Mouse (Mus musculus): ENCODE data around the gene Ncoa6. TPM values are rescaled to one million over a fixed set of nuclear protein-coding genes. Genes with fewer than 3 reads are reported as not detected.

Gene Ncoa6
- total RNA-seq, 1 experiment, result 10.4 TPM

GRCm38 (mm10) chr2:155357686-155358399 is 115.9 kb downstream of the Ncoa6 start:
- H3K36me3 ChIP-seq (ENCODE audit: control insufficient read depth, insufficient read depth, low read length, poor library complexity, severe bottlenecking), result no peaks in the 10 kb centered on the region
- in situ Hi-C loops (cut with MboI; ENCODE audit: low sequenced_read_pairs in 2 of 2, unreplicated experiment in 2 of 2), result no loop called here
- no peak overlapping the region for H3K9ac ChIP-seq (ENCODE audit: insufficient read depth, low read depth, low read length, poor library complexity, severe bottlenecking)
- no peaks in the 10 kb centered on the region for H3K9me3 ChIP-seq (ENCODE audit: control insufficient read depth, insufficient read depth, low read depth, low read length)
- H3K4me3 ChIP-seq (ENCODE audit: insufficient read depth in 1 of 2, low read depth in 1 of 2, low read length in 2 of 2, poor library complexity in 1 of 2, severe bottlenecking in 1 of 2), result peak overlapping the region; percentile 50 to 97
- TF ChIP-seq CHD2 (IDR thresholded peaks at IDR 0.05; ENCODE audit: low read depth, low read length), result no peak
- TF ChIP-seq MAFK (IDR thresholded peaks at IDR 0.05; ENCODE audit: insufficient read depth, low read depth, low read length), result no peak
- TF ChIP-seq ZNF384 (IDR thresholded peaks at IDR 0.05; ENCODE audit: low read depth, low read length), result no peak
- TF ChIP-seq HCFC1 (IDR thresholded peaks at IDR 0.05; ENCODE audit: borderline replicate concordance, insufficient read depth, low read length), result no peak
- TF ChIP-seq ZC3H11A (IDR thresholded peaks at IDR 0.05; ENCODE audit: borderline replicate concordance, low read depth, low read length), result no peak
- no peak for DNase-seq (ENCODE audit: low read depth, low spot score)
- no peak overlapping the region for H3K27ac ChIP-seq (ENCODE audit: insufficient read depth, low read depth, low read length, poor library complexity, severe bottlenecking)
- no peaks in the 10 kb centered on the region for H3K4me1 ChIP-seq (ENCODE audit: control insufficient read depth in 2 of 2, insufficient read depth in 2 of 2, low read length in 2 of 2, poor library complexity in 1 of 2)

GRCm38 (mm10) chr2:155356971-155357591 is 116.6 kb downstream of the Ncoa6 start, which contains the start of gene Pigu:
Pigu (minus strand) TSS chr2:155357430.
- Histone ChIP-seq H3K27ac (ENCODE audit: insufficient read depth, low read depth, low read length, poor library complexity, severe bottlenecking) (no peak within 1 kb of the TSS), H3K36me3 (ENCODE audit: control insufficient read depth, insufficient read depth, low read length, poor library complexity, severe bottlenecking) (no peaks in the 10 kb centered on the region), H3K9me3 (ENCODE audit: control insufficient read depth, insufficient read depth, low read depth, low read length) (no peaks in the 10 kb centered on the region), H3K4me3 (ENCODE audit: insufficient read depth in 1 of 2, low read depth in 1 of 2, low read length in 2 of 2, poor library complexity in 1 of 2, severe bottlenecking in 1 of 2) (peak within 1 kb of the TSS; percentile 80 to 97), H3K9ac (ENCODE audit: insufficient read depth, low read depth, low read length, poor library complexity, severe bottlenecking) (peak within 1 kb of the TSS; percentile 85), H3K4me1 (ENCODE audit: control insufficient read depth in 2 of 2, insufficient read depth in 2 of 2, low read length in 2 of 2, poor library complexity in 1 of 2) (no peaks in the 10 kb centered on the region)
- no peak for TF ChIP-seq ZNF384 (IDR thresholded peaks at IDR 0.05; ENCODE audit: low read depth, low read length)
- TF ChIP-seq MAFK (IDR thresholded peaks at IDR 0.05; ENCODE audit: insufficient read depth, low read depth, low read length), result no peak
- peak; percentile 99 for TF ChIP-seq HCFC1 (IDR thresholded peaks at IDR 0.05; ENCODE audit: borderline replicate concordance, insufficient read depth, low read length)
- no peak for TF ChIP-seq ZC3H11A (IDR thresholded peaks at IDR 0.05; ENCODE audit: borderline replicate concordance, low read depth, low read length)
- in situ Hi-C loops (cut with MboI; ENCODE audit: low sequenced_read_pairs in 2 of 2, unreplicated experiment in 2 of 2), result no loop called here
- DNase-seq (ENCODE audit: low read depth, low spot score), result peak; percentile 96

- H3K27ac ChIP-seq (ENCODE audit: insufficient read depth, low read depth, low read length, poor library complexity, severe bottlenecking), result no peak overlapping the region
- no peaks in the 10 kb centered on the region for H3K4me1 ChIP-seq (ENCODE audit: control insufficient read depth in 2 of 2, insufficient read depth in 2 of 2, low read length in 2 of 2, poor library complexity in 1 of 2)
- TF ChIP-seq MAFK (IDR thresholded peaks at IDR 0.05; ENCODE audit: insufficient read depth, low read depth, low read length) (no peak), CHD2 (IDR thresholded peaks at IDR 0.05; ENCODE audit: low read depth, low read length) (no peak), HCFC1 (IDR thresholded peaks at IDR 0.05; ENCODE audit: borderline replicate concordance, insufficient read depth, low read length) (no peak), ZNF384 (IDR thresholded peaks at IDR 0.05; ENCODE audit: low read depth, low read length) (no peak), ZC3H11A (IDR thresholded peaks at IDR 0.05; ENCODE audit: borderline replicate concordance, low read depth, low read length) (no peak)
- DNase-seq (ENCODE audit: low read depth, low spot score), result no peak
- in situ Hi-C loops (cut with MboI; ENCODE audit: low sequenced_read_pairs in 2 of 2, unreplicated experiment in 2 of 2), result no loop called here
- H3K9ac ChIP-seq (ENCODE audit: insufficient read depth, low read depth, low read length, poor library complexity, severe bottlenecking), result no peak overlapping the region
- no peak overlapping the region for H3K4me3 ChIP-seq (ENCODE audit: insufficient read depth in 1 of 2, low read depth in 1 of 2, low read length in 2 of 2, poor library complexity in 1 of 2, severe bottlenecking in 1 of 2)
- H3K9me3 ChIP-seq (ENCODE audit: control insufficient read depth, insufficient read depth, low read depth, low read length), result no peaks in the 10 kb centered on the region
- H3K36me3 ChIP-seq (ENCODE audit: control insufficient read depth, insufficient read depth, low read length, poor library complexity, severe bottlenecking), result no peaks in the 10 kb centered on the region
Observed at GRCm38 (mm10) chr2:155354402-155354801, 119.3 kb downstream of the Ncoa6 start.

- no peaks in the 10 kb centered on the region; the same call in 1 of the 2 replicates for H3K36me3 ChIP-seq (ENCODE audit: control insufficient read depth, insufficient read depth, low read length, poor library complexity, severe bottlenecking)
- H3K9ac ChIP-seq (ENCODE audit: insufficient read depth, low read depth, low read length, poor library complexity, severe bottlenecking), result no peak overlapping the region
- in situ Hi-C loops (cut with MboI; ENCODE audit: low sequenced_read_pairs in 2 of 2, unreplicated experiment in 2 of 2), result no loop called here
- H3K4me3 ChIP-seq (ENCODE audit: insufficient read depth in 1 of 2, low read depth in 1 of 2, low read length in 2 of 2, poor library complexity in 1 of 2, severe bottlenecking in 1 of 2), result no peak overlapping the region
- DNase-seq (ENCODE audit: low read depth, low spot score), result no peak
- no peaks in the 10 kb centered on the region for H3K4me1 ChIP-seq (ENCODE audit: control insufficient read depth in 2 of 2, insufficient read depth in 2 of 2, low read length in 2 of 2, poor library complexity in 1 of 2)
- no peak overlapping the region for H3K27ac ChIP-seq (ENCODE audit: insufficient read depth, low read depth, low read length, poor library complexity, severe bottlenecking)
- TF ChIP-seq CHD2 (IDR thresholded peaks at IDR 0.05; ENCODE audit: low read depth, low read length) (no peak), ZC3H11A (IDR thresholded peaks at IDR 0.05; ENCODE audit: borderline replicate concordance, low read depth, low read length) (no peak), ZNF384 (IDR thresholded peaks at IDR 0.05; ENCODE audit: low read depth, low read length) (no peak), HCFC1 (IDR thresholded peaks at IDR 0.05; ENCODE audit: borderline replicate concordance, insufficient read depth, low read length) (no peak), MAFK (IDR thresholded peaks at IDR 0.05; ENCODE audit: insufficient read depth, low read depth, low read length) (no peak)
- no peaks in the 10 kb centered on the region for H3K9me3 ChIP-seq (ENCODE audit: control insufficient read depth, insufficient read depth, low read depth, low read length)
Observed at GRCm38 (mm10) chr2:155346670-155347069, 127.0 kb downstream of the Ncoa6 start.

Other genes with a start within 250 kb of the Ncoa6 start
- gene Dynlrb1, start 237.4 kb downstream of the Ncoa6 start, total RNA-seq (2012; rRNA removed), result 93.0 and 139 TPM in 2 replicates
- gene Map1lc3a, start 197.6 kb downstream of the Ncoa6 start, total RNA-seq (2012; rRNA removed), result 32.8 and 38.4 TPM in 2 replicates
- 26.3 and 39.9 TPM in 2 replicates for gene Pigu, start 116.5 kb downstream of the Ncoa6 start, total RNA-seq (2012; rRNA removed)
- 5.2 and 8.7 TPM in 2 replicates for gene Trp53inp2, start 92.8 kb downstream of the Ncoa6 start, total RNA-seq (2012; rRNA removed)
- 5.3 and 8.4 TPM in 2 replicates for gene Acss2, start 44.1 kb upstream of the Ncoa6 start, total RNA-seq (2012; rRNA removed)
- gene Ggt7, start 44.3 kb upstream of the Ncoa6 start, total RNA-seq (2012; rRNA removed), result 3.6 and 5.2 TPM in 2 replicates
- 17.8 and 27.8 TPM in 2 replicates for gene Gss, start 118.9 kb upstream of the Ncoa6 start, total RNA-seq (2012; rRNA removed)
- 5.4 and 8.0 TPM in 2 replicates for gene Myh7b, start 137.3 kb upstream of the Ncoa6 start, total RNA-seq (2012; rRNA removed)
- gene Trpc4ap, start 218.5 kb upstream of the Ncoa6 start, total RNA-seq (2012; rRNA removed), result 40.1 and 50.0 TPM in 2 replicates